Mouse (Mus musculus) liver, postnatal 0 days (tissue): ENCODE results near the gene Slfn14.

Experiments used
- CTCF ChIP-seq: sonication (generic); IDR thresholded peaks from 2 replicates; pipeline ENCODE4 v1.5.1; 2016; ENCODE audit warnings: antibody characterized with exemption, low read depth
- EP300 ChIP-seq: IDR thresholded peaks from 2 replicates; pipeline ENCODE4 v1.6.1; 2016; ENCODE audit warnings: antibody characterized with exemption, low read depth, mild to moderate bottlenecking

GRCm38 (mm10) chr11:83230966-83231365 is 55.6 kb downstream of the Slfn14 start:
- TF ChIP-seq CTCF (peak; percentile 77), EP300 (no peak)
